ENCODE assay signal across 9 mouse cellular contexts in genomic region chr6:83031921-83032590, GRCm38 (mm10). TPM values are rescaled to one million over a fixed set of nuclear protein-coding genes. Genes with fewer than 3 reads are reported as not detected.
DNase-seq lines count a peak whose midpoint lies in the region; ATAC-seq lines count a peak whose summit lies in the region.
"Had no signal": no experiment of that assay in that cellular context is flagged by ENCODE, and none has a peak within 500 bp of the region (broad histone marks: within the 10 kb centered on the region; RNA-seq: fewer than 3 reads in every experiment).

No protein-coding gene starts in this region.

- no peaks in the 10 kb centered on the region for H3K36me3 ChIP-seq in kidney, embryonic 16.5 days (ENCODE audit: insufficient read depth, low read length)
- H3K36me3 ChIP-seq in hindbrain, embryonic 16.5 days (ENCODE audit: control insufficient read depth, insufficient read depth, low read length): no peaks in the 10 kb centered on the region
- no peaks in the 10 kb centered on the region for H3K36me3 ChIP-seq in midbrain, embryonic 16.5 days (ENCODE audit: control insufficient read depth, insufficient read depth, low read length)

- WGBS in kidney, embryonic 16.5 days: 37% methylated on average over 18 of the region's 18 CpGs
- 19% methylated on average over 18 of the region's 18 CpGs for WGBS in hindbrain, embryonic 16.5 days
- WGBS in midbrain, embryonic 16.5 days: 23% methylated on average over 18 of the region's 18 CpGs

- H3K9me3 ChIP-seq in kidney, embryonic 16.5 days (ENCODE audit: low read length): no peaks in the 10 kb centered on the region
- H3K9me3 ChIP-seq in hindbrain, embryonic 16.5 days (ENCODE audit: control insufficient read depth, low read length): no peaks in the 10 kb centered on the region
- no peaks in the 10 kb centered on the region for H3K9me3 ChIP-seq in midbrain, embryonic 16.5 days (replicated peaks; ENCODE audit: control insufficient read depth, low read length, poor library complexity, severe bottlenecking)

- H3K4me1 ChIP-seq in kidney, embryonic 16.5 days (ENCODE audit: insufficient read depth, low read length): peaks cover 25% of the 10 kb centered on the region
- no peaks in the 10 kb centered on the region for H3K4me1 ChIP-seq in brown adipose tissue, adult 24 weeks (ENCODE audit: control insufficient read depth, insufficient read depth, insufficient read length, low read length)
- peaks cover 16% of the 10 kb centered on the region for H3K4me1 ChIP-seq in hindbrain, embryonic 16.5 days (ENCODE audit: control insufficient read depth, insufficient read depth, low read depth, low read length)
- H3K4me1 ChIP-seq in midbrain, embryonic 16.5 days (ENCODE audit: control insufficient read depth, insufficient read depth, low read length): peaks cover 16% of the 10 kb centered on the region

- no peak for DNase-seq in kidney, adult 8-10 months
- no peak for DNase-seq in urinary bladder, adult 2 months (ENCODE audit: low spot score)
- no peak for DNase-seq in right cerebral cortex, postnatal 4 days
- no peak for DNase-seq in thymus, adult 18-20 months

- ATAC-seq in kidney, embryonic 16.5 days (ENCODE audit: low FRiP score, low TSS enrichment): no peak
- ATAC-seq in hindbrain, embryonic 16.5 days: no peak
- ATAC-seq in midbrain, embryonic 16.5 days: no peak

- peaks cover 8% of the 10 kb centered on the region; the same call in 1 of the 2 replicates for H3K27me3 ChIP-seq in kidney, embryonic 16.5 days (ENCODE audit: insufficient read depth, low read length)
- peaks cover 17% of the 10 kb centered on the region for H3K27me3 ChIP-seq in hindbrain, embryonic 16.5 days (replicated peaks; ENCODE audit: control insufficient read depth, insufficient read depth, low read length)
- H3K27me3 ChIP-seq in midbrain, embryonic 16.5 days (ENCODE audit: control insufficient read depth, insufficient read depth, low read depth, low read length): peaks cover 25% of the 10 kb centered on the region
- H3K27me3 ChIP-seq: Patski had no signal

- peak overlapping the region; percentile 71 for H3K4me3 ChIP-seq in kidney, embryonic 16.5 days (ENCODE audit: low read length)
- peak overlapping the region; percentile 72 for H3K4me3 ChIP-seq in brown adipose tissue, adult 24 weeks (ENCODE audit: insufficient read depth, low read depth, low read length)
- peak overlapping the region; percentile 46 for H3K4me3 ChIP-seq in hindbrain, embryonic 16.5 days (ENCODE audit: low read length)
- H3K4me3 ChIP-seq in midbrain, embryonic 16.5 days (ENCODE audit: low read depth, low read length): peak overlapping the region; percentile 47

- H3K27ac ChIP-seq in kidney, embryonic 16.5 days (ENCODE audit: low read length): no peak overlapping the region
- no peak overlapping the region for H3K27ac ChIP-seq in brown adipose tissue, adult 24 weeks (replicated peaks; ENCODE audit: low read depth, low read length)
- H3K27ac ChIP-seq in hindbrain, embryonic 16.5 days (ENCODE audit: low read depth, low read length): no peak overlapping the region
- no peak overlapping the region for H3K27ac ChIP-seq in midbrain, embryonic 16.5 days (ENCODE audit: low read length)

- peak overlapping the region; percentile 75 for H3K9ac ChIP-seq in kidney, embryonic 16.5 days (replicated peaks; ENCODE audit: low read length)
- H3K9ac ChIP-seq in hindbrain, embryonic 16.5 days (ENCODE audit: low read depth, low read length): peak overlapping the region; percentile 55; the same call in 1 of the 2 replicates
- H3K9ac ChIP-seq in midbrain, embryonic 16.5 days (ENCODE audit: low read depth, low read length): no peak overlapping the region

- peak overlapping the region; percentile 87 for H3K4me2 ChIP-seq in kidney, embryonic 16.5 days (replicated peaks; ENCODE audit: low read depth, low read length)
- peak overlapping the region; percentile 78 for H3K4me2 ChIP-seq in hindbrain, embryonic 16.5 days (ENCODE audit: low read length)
- peak overlapping the region; percentile 84 for H3K4me2 ChIP-seq in midbrain, embryonic 16.5 days (ENCODE audit: low read length)

RNA-seq across cellular contexts. Expression of gene Dok1, which starts 1.2 kb away (rescaled TPM):
- polyA plus RNA-seq in kidney, embryonic 16.5 days (2015; fragmentation: Nextera tagmentation; extraction: Ambion mirVana): 14.5 and 14.8 TPM in 2 replicates
- polyA plus RNA-seq in brown adipose tissue, adult 24 weeks (2012; ENCODE audit: insufficient read depth, insufficient read length, missing spikeins): 1.3 and 1.5 TPM in 2 replicates
- polyA plus RNA-seq in hindbrain, embryonic 16.5 days (2015; fragmentation: Nextera tagmentation; extraction: Ambion mirVana): 2.1 and 2.2 TPM in 2 replicates
- 1.7 and 1.8 TPM in 2 replicates for polyA plus RNA-seq in midbrain, embryonic 16.5 days (2015; fragmentation: Nextera tagmentation; extraction: Ambion mirVana)
- polyA plus RNA-seq in urinary bladder, adult 2 months (2012; rRNA removed): 18.3 and 20.8 TPM in 2 replicates

RNA-seq across cellular contexts. Expression of gene Loxl3, which starts 1.9 kb away (rescaled TPM):
- polyA plus RNA-seq in kidney, embryonic 16.5 days (2015; fragmentation: Nextera tagmentation; extraction: Ambion mirVana): 24.4 and 26.1 TPM in 2 replicates
- 0.63 and 1.6 TPM in 2 replicates for polyA plus RNA-seq in brown adipose tissue, adult 24 weeks (2012; ENCODE audit: insufficient read depth, insufficient read length, missing spikeins)
- polyA plus RNA-seq in hindbrain, embryonic 16.5 days (2015; fragmentation: Nextera tagmentation; extraction: Ambion mirVana): 7.1 and 8.5 TPM in 2 replicates
- 5.1 and 7.5 TPM in 2 replicates for polyA plus RNA-seq in midbrain, embryonic 16.5 days (2015; fragmentation: Nextera tagmentation; extraction: Ambion mirVana)
- polyA plus RNA-seq in urinary bladder, adult 2 months (2012; rRNA removed): 20.2 and 20.7 TPM in 2 replicates

RNA-seq across cellular contexts. Expression of gene Aup1, which starts 22.3 kb away (rescaled TPM):
- 244 and 260 TPM in 2 replicates for polyA plus RNA-seq in kidney, embryonic 16.5 days (2015; fragmentation: Nextera tagmentation; extraction: Ambion mirVana)
- 78.0 and 97.2 TPM in 2 replicates for polyA plus RNA-seq in brown adipose tissue, adult 24 weeks (2012; ENCODE audit: insufficient read depth, insufficient read length, missing spikeins)
- 179 and 193 TPM in 2 replicates for polyA plus RNA-seq in hindbrain, embryonic 16.5 days (2015; fragmentation: Nextera tagmentation; extraction: Ambion mirVana)
- polyA plus RNA-seq in midbrain, embryonic 16.5 days (2015; fragmentation: Nextera tagmentation; extraction: Ambion mirVana): 176 and 184 TPM in 2 replicates
- polyA plus RNA-seq in urinary bladder, adult 2 months (2012; rRNA removed): 189 and 247 TPM in 2 replicates

RNA-seq across cellular contexts. Expression of gene Htra2, which starts 23.0 kb away (rescaled TPM):
- 91.9 and 94.3 TPM in 2 replicates for polyA plus RNA-seq in kidney, embryonic 16.5 days (2015; fragmentation: Nextera tagmentation; extraction: Ambion mirVana)
- 42.8 and 48.9 TPM in 2 replicates for polyA plus RNA-seq in brown adipose tissue, adult 24 weeks (2012; ENCODE audit: insufficient read depth, insufficient read length, missing spikeins)
- polyA plus RNA-seq in hindbrain, embryonic 16.5 days (2015; fragmentation: Nextera tagmentation; extraction: Ambion mirVana): 85.6 and 88.5 TPM in 2 replicates
- 76.1 and 87.8 TPM in 2 replicates for polyA plus RNA-seq in midbrain, embryonic 16.5 days (2015; fragmentation: Nextera tagmentation; extraction: Ambion mirVana)
- 46.4 and 67.3 TPM in 2 replicates for polyA plus RNA-seq in urinary bladder, adult 2 months (2012; rRNA removed)

RNA-seq across cellular contexts. Expression of gene Dqx1, which starts 25.6 kb away (rescaled TPM):
- 5.0 and 5.2 TPM in 2 replicates for polyA plus RNA-seq in kidney, embryonic 16.5 days (2015; fragmentation: Nextera tagmentation; extraction: Ambion mirVana)
- 0.79 TPM in 1 of 2 replicates, not detected in the other for polyA plus RNA-seq in brown adipose tissue, adult 24 weeks (2012; ENCODE audit: insufficient read depth, insufficient read length, missing spikeins)
- polyA plus RNA-seq in hindbrain, embryonic 16.5 days (2015; fragmentation: Nextera tagmentation; extraction: Ambion mirVana): 0.28 and 0.71 TPM in 2 replicates
- polyA plus RNA-seq in midbrain, embryonic 16.5 days (2015; fragmentation: Nextera tagmentation; extraction: Ambion mirVana): 0.30 and 0.37 TPM in 2 replicates
- 3.4 and 4.9 TPM in 2 replicates for polyA plus RNA-seq in urinary bladder, adult 2 months (2012; rRNA removed)
